Mouse (Mus musculus): ENCODE results near the gene Mrpl54.

DNA sequence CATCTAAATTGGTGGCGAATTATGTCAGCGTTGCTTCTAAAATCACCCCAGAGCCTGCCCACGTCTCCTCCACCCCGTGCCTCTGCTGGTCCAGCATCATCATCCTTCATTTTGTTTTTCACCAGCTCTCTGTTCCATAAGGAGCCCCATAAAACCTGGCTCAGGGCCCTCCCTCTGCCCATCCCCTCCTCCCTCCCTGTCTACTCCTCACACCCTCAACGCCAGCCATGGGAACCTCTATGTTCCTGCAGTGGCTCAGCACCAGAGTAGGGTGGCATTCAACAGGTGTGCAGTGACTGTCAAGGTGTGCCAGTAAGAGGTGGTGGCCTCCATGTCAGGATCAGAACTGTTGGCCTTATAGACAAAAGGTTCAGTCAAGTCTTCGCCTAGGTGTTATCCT lies 28.5 kb upstream of the Mrpl54 start:
- TF ChIP-seq CTCF (conservative IDR thresholded peaks at IDR 0.05; ENCODE audit: insufficient read depth, insufficient read length, low read depth, low read length) (no peak), POLR2A (IDR thresholded peaks at IDR 0.05; ENCODE audit: low read depth, low read length) (no peak)

All from kidney, adult 2 months (tissue).